Mouse (Mus musculus): ENCODE data around the gene S100a10.

The S100a10 gene

GRCm38 (mm10) chr3:93547099-93547648 lies 7.7 kb upstream of the S100a10 start:
- in situ Hi-C loops (cut with MboI, MseI), result no loop called here

DNA sequence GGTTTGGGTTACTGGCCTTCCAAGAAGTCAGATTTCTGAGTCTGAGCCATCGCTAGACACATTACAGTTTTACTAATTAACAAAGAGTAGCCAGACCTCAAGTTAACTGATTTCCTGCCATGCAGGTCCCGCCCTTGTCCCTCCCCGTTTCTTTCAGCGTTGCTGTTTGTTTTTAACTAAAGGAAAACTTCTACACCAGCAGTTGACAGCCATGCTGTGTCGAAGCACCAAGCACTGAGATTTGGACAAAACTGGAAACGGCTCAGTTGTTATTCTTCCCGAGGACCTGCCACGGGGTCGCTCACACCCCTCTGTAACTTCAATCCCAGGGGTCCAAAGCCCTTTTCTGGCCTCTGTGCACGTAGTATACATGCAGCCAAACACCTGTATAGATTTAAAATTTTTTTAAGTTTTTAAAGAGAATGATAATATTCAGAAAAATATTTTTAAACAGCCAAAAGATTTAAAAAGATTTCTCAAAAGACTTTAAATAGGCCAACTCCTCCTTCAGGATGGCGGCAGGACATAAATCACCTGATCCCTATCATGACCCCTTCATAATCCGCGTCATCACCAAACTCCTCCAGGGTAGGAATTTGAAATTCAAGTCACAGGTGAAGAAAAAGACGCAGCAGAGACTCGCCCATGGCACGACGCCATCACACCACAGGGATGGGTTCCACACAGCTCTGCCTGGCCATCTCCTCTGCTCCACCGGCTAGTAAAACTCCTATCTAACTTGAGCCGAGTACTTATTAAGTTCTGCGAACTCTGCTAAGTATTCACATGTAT lies 6.9 kb upstream of the S100a10 start:
- in situ Hi-C loops (cut with MboI, MseI), result no loop called here

DNA sequence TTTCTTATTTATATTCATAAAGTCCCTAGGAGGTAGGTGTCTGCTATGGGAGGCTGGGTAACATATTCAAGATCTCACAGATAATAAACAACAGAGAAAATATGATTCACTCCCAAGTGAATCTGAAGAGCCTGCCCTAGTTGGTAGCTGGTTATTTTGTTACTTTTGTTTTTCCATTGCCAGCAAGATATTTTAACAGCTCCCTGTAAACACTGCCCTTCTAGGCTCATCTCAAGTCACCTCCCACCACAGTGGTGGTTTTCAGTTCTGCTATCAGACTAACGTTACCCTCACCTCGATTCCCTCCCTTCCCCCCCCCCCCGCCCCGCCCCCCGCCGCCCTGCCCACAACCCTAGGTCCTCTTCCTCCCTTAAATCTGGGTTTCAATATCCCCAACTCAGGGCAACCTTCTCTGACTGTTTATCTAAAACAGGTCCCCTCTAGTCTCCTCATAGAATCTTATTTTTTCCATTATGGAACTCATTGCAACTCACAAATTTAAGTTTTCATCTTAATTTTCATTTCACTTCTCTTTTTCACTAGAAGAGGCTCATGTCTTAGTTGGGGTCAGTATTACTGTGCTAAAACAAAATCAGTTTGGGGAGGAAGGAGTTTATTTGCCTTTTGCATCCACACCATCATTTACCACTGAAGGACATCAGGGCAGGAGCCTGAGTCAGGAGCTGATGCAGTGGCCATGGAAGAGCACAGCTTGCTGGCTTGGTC lies 6.2 kb upstream of the S100a10 start:
- in situ Hi-C loops (cut with MboI, MseI), result no loop called here

DNA sequence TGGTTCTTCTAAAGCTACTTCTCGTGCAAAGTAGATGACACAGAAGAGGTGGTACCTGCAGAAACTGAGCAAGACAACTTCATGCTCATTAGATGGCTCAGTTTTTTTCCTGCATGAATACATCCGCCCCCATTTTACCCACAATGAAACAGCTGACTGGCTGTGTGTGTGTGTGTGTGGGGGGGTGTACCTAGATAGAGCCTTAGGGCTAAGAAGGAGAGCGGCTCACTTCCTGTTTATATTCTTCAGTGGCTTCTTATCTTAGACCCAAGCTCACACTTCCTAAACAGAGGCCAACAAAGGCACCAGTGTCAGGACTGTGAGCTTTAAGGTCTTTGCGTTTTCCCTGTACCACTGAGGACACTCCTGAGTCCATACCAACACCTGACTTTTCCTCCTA lies 4.9 kb upstream of the S100a10 start:
- in situ Hi-C loops (cut with MboI, MseI), result no loop called here

GRCm38 (mm10) chr3:93551950-93552901 lies 2.7 kb upstream of the S100a10 start:
- in situ Hi-C loops (cut with MboI, MseI), result no loop called here

DNA sequence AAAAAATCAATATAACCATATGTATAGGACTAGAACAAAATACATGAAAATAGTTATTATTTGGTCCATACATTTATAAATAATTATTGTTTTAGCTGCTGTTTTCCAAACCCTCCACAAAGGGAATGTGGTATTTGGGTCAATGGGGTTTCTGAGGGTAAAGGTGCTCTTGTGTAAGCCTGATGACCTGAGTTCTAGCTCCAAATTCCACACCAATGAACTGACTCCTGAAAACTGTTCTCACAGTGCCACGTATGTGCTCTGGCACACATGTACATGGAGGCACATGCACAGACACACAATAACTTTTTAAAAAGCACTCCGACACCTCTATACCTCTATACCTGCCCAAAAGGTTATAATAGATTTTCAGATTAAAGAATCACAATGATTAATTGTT lies 1.6 kb upstream of the S100a10 start:
- in situ Hi-C loops (cut with MboI, MseI), result no loop called here

DNA sequence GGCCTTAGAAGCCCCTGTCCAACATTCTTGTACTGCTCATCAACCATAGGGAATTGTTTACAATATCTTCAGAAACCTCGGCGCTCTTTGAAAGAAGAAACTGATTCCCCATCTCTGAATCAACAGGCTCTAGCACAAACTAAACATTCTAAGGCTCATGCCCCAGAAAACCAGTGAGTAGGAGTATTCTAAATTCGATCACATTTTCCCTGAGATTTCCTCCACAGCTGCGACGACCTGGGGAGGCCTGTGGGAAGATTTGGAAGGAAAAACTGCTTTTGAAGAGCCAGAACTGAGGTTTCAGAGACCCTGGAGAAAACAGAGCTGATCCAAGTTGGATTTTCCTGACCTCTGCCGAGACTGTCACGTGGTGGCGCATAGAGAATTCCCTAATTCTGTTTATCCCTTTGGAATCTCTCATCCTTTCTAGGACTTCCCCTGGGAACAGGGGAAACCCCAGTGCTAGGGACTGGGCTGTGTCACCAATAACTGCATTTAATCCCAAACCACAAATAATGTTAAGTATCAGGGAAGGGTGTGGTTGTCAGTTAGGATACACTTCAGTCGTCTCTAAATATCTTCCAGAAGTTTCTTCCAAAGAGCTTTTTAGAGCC lies 1.0 kb upstream of the S100a10 start:
- in situ Hi-C loops (cut with MboI, MseI), result no loop called here

- in situ Hi-C loops (cut with MboI, MseI), result no loop called here
Measured at GRCm38 (mm10) chr3:93554379-93554980, 400 bp upstream of the S100a10 start.

DNA sequence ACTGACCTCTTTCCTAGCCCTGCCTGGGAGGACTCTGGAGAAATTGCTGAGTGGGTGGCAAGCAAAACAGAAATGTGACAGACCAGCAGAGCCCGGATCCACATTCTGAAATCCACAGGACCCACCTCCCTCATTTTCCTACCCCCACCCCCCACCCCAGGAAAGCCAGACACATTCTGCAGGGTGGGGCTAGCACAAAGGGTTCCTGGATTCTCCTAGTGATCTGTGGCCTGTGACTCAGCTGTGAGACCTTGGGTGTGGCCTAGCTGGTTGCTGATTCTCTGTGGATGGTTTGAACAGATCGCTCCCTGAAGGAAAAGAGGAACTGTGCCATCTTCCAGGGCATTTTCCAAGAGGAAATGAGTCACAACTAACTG lies 986 bp downstream of the S100a10 start:
- in situ Hi-C loops (cut with MboI, MseI), result no loop called here

GRCm38 (mm10) chr3:93556599-93556998 lies 1.7 kb downstream of the S100a10 start:
- in situ Hi-C loops (cut with MboI, MseI), result no loop called here

GRCm38 (mm10) chr3:93557471-93557870 lies 2.6 kb downstream of the S100a10 start:
- in situ Hi-C loops (cut with MboI, MseI), result no loop called here

GRCm38 (mm10) chr3:93559961-93560360 lies 5.1 kb downstream of the S100a10 start:
- in situ Hi-C loops (cut with MboI, MseI), result loop anchor here (5.0 to 10.0 kb wide), 2 partner anchors 48 to 885 kb away; partner anchors contain the start of genes Mrpl9 and Oaz3

DNA sequence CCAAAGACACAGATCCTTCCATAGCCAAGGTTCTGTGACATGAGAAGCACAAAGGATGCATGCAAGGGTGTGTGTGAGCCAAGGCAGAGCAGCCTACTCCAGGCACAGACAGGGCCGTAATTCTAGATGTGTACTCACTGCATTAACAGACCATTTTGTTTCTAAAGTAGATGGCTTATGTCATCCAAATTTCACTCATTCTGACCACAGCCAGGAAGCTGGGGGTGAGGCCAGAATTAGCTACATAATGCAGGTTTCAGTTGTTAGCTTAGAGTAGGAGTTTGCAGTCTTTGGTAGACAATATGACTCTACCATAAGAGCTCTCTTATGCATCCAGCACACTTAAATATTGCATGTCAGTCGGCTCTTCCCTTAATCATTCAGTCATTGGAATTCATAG lies 7.5 kb downstream of the S100a10 start:
- in situ Hi-C loops (cut with MboI, MseI), result loop anchor here (5.0 to 10.0 kb wide), 2 partner anchors 50 to 882 kb away; partner anchors contain the start of genes Mrpl9 and Oaz3

GRCm38 (mm10) chr3:93563216-93563615 lies 8.3 kb downstream of the S100a10 start:
- in situ Hi-C loops (cut with MboI, MseI), result loop anchor here (5.0 to 10.0 kb wide), 2 partner anchors 51 to 882 kb away; partner anchors contain the start of genes Mrpl9 and Oaz3

DNA sequence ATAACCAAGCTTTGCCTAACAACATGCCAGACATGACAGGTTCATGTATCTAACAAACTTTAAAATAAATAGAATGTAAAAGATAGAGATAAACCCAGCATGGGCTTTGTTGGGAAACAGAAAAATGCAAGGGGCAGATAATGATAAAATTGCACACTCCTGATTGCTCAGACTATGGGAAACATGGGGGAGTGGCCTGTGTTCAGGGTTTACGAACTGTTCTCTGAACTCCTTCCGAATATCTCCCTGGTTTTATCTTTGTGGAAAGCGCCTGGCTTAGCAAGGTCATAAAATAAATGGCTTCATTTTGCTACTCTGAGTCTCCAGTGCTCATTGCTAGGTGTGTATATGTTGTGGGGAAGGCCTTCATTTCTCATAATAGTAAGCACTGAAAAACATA lies 12.0 kb downstream of the S100a10 start:
- in situ Hi-C loops (cut with MboI, MseI), result loop anchor here (10.0 kb wide), 1 partner anchor 878 kb away; the partner anchor contains the start of genes Mrpl9 and Oaz3

- in situ Hi-C loops (cut with MboI, MseI), result loop anchor here (10.0 kb wide), 1 partner anchor 877 kb away; the partner anchor contains the start of genes Mrpl9 and Oaz3
Measured at GRCm38 (mm10) chr3:93567721-93568120, 12.8 kb downstream of the S100a10 start.

DNA sequence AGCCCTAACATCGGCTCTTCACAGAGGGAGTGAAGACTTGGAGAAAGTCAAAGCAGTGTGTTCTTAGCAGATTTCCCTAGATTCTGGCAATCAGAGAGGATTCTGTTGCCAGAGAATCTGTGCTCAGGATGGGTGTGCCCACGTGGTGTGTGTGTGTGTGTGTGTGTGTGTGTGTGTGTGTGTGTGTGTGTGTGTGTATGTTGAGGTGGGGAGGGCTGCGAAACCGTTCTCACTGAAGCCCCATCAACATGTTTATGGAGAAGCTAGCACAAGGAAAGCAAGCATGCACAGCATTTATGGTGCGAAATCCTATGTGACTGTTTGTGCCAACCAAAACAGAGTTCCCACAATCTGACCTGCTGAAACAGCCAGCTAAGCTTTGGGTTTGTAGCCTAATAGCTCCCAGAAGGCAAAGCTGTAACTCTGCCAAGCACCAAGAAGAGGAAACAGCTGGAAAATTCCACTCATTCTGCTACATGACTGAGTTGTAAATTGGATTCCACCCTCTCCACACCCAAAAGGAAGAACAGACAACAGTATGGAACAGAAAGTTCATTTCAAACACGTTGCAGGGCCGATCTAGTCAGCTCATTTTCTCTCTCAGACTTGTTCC lies 13.7 kb downstream of the S100a10 start:
- in situ Hi-C loops (cut with MboI, MseI), result loop anchor here (10.0 kb wide), 1 partner anchor 876 kb away; the partner anchor contains the start of genes Mrpl9 and Oaz3

GRCm38 (mm10) chr3:93569046-93569445 lies 14.2 kb downstream of the S100a10 start:
- in situ Hi-C loops (cut with MboI, MseI), result loop anchor here (10.0 kb wide), 1 partner anchor 876 kb away; the partner anchor contains the start of genes Mrpl9 and Oaz3

DNA sequence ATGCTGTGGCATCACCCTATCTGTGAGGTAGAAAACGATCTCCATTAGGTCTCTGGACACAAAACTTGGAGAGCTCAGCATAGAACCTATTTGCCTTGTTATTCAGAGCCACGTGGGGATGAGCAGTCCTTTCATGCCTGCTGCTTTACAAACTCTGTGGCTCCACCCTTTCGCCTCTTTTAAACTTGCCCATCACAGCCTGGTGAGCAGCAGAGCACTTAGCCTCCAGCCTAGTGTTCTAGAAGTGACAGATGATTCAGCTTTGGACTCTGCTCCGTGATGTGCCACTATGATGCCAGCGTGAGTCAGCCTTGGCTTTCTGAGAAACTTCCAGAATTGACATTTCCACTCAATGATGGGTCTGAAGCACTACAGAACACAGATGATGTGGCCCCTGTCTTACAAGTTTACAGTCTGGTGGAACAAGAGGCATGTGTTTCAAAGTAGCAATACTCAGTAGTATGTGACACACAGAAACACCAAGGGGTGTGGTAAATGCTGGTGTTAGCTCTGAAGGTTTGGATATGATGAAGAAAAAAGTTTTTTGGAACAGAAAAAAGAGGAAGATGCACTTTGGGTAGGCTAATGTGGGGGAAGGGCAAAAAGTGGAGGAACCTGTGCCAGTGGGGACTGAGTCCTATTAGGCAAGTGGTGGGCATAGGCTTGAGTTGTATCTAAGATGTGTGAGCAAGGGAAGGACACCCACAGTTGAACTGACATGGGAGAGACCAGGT lies 17.3 kb downstream of the S100a10 start:
- in situ Hi-C loops (cut with MboI, MseI), result no loop called here
